ENCODE assay signal across 11 mouse cellular contexts in genomic region chr13:97453090-97453430, GRCm38 (mm10).
A peak's percentile ranks its signal among the peaks of the same experiment; 100 is the strongest.
DNase-seq lines count a peak whose midpoint lies in the region; ATAC-seq lines count a peak whose summit lies in the region.
"Had no signal": no experiment of that assay in that cellular context is flagged by ENCODE, and none has a peak within 500 bp of the region (broad histone marks: within the 10 kb centered on the region; RNA-seq: fewer than 3 reads in every experiment).

No protein-coding gene starts in this region.

- peaks cover 51% of the 10 kb centered on the region for H3K4me1 ChIP-seq in forebrain, embryonic 10.5 days
- peaks cover 19% of the 10 kb centered on the region; the same call in 1 of the 2 replicates for H3K4me1 ChIP-seq in forebrain, embryonic 13.5 days
- peaks cover 4% of the 10 kb centered on the region for H3K4me1 ChIP-seq in midbrain, embryonic 11.5 days (ENCODE audit: control insufficient read depth, insufficient read depth, low read length)
- peaks cover 12% of the 10 kb centered on the region for H3K4me1 ChIP-seq in midbrain, embryonic 13.5 days (replicated peaks)

- no peak overlapping the region for H3K4me3 ChIP-seq in forebrain, embryonic 10.5 days
- no peak overlapping the region for H3K4me3 ChIP-seq in forebrain, embryonic 13.5 days
- no peak overlapping the region for H3K4me3 ChIP-seq in midbrain, embryonic 11.5 days (ENCODE audit: low read depth, low read length)
- no peak overlapping the region for H3K4me3 ChIP-seq in midbrain, embryonic 13.5 days (replicated peaks)
- H3K4me3 ChIP-seq: midbrain, embryonic 12.5 days had no signal

- no peak for DNase-seq in forebrain, embryonic 10.5 days (ENCODE audit: extremely low spot score, low spot score)
- DNase-seq in midbrain, embryonic 11.5 days (ENCODE audit: low spot score, missing footprints): no peak
- DNase-seq in liver: peak; percentile 82
- peak; percentile 65 to 69 for DNase-seq in spleen, postnatal 4 days (ENCODE audit: low spot score in 2 of 2)
- DNase-seq in thymus, postnatal 25 days: no peak
- DNase-seq in kidney, postnatal 36 days: no peak
- DNase-seq: adrenal gland, postnatal 10 days; cerebellum, postnatal 14 days had no signal

- no peak overlapping the region for H3K4me2 ChIP-seq in forebrain, embryonic 13.5 days
- H3K4me2 ChIP-seq in midbrain, embryonic 11.5 days: no peak overlapping the region
- no peak overlapping the region for H3K4me2 ChIP-seq in midbrain, embryonic 13.5 days (replicated peaks)
- H3K4me2 ChIP-seq: midbrain, embryonic 12.5 days had no signal

- no peaks in the 10 kb centered on the region for H3K36me3 ChIP-seq in forebrain, embryonic 10.5 days (replicated peaks)
- H3K36me3 ChIP-seq in forebrain, embryonic 13.5 days (ENCODE audit: poor library complexity, severe bottlenecking): no peaks in the 10 kb centered on the region
- H3K36me3 ChIP-seq in midbrain, embryonic 11.5 days (ENCODE audit: control insufficient read depth, insufficient read depth, low read length): no peaks in the 10 kb centered on the region
- H3K36me3 ChIP-seq in midbrain, embryonic 13.5 days: no peaks in the 10 kb centered on the region
- H3K36me3 ChIP-seq: midbrain, embryonic 12.5 days had no signal

- ATAC-seq in forebrain, embryonic 13.5 days: no peak
- peak; percentile 63 for ATAC-seq in midbrain, embryonic 11.5 days (ENCODE audit: low FRiP score)
- no peak for ATAC-seq in midbrain, embryonic 13.5 days

- H3K27me3 ChIP-seq in forebrain, embryonic 10.5 days (ENCODE audit: poor library complexity, severe bottlenecking): no peaks in the 10 kb centered on the region
- H3K27me3 ChIP-seq in forebrain, embryonic 13.5 days: no peaks in the 10 kb centered on the region
- H3K27me3 ChIP-seq in midbrain, embryonic 11.5 days (ENCODE audit: control insufficient read depth, insufficient read depth, low read length): no peaks in the 10 kb centered on the region
- no peaks in the 10 kb centered on the region for H3K27me3 ChIP-seq in midbrain, embryonic 13.5 days

- 23% methylated on average over 5 of the region's 5 CpGs for WGBS in forebrain, embryonic 10.5 days
- WGBS in forebrain, embryonic 13.5 days: 27% methylated on average over 5 of the region's 5 CpGs
- WGBS in midbrain, embryonic 11.5 days: 27% methylated on average over 5 of the region's 5 CpGs
- whole genome bisulfite sequencing in midbrain, embryonic 13.5 days: 32% methylated on average over 5 of the region's 5 CpGs

- H3K9ac ChIP-seq in forebrain, embryonic 13.5 days: no peak overlapping the region
- no peak overlapping the region for H3K9ac ChIP-seq in midbrain, embryonic 11.5 days (ENCODE audit: low read length)
- H3K9ac ChIP-seq in midbrain, embryonic 13.5 days (replicated peaks): no peak overlapping the region
- H3K9ac ChIP-seq: midbrain, embryonic 12.5 days had no signal

- peak overlapping the region; percentile 72 for H3K27ac ChIP-seq in forebrain, embryonic 10.5 days
- H3K27ac ChIP-seq in forebrain, embryonic 13.5 days: no peak overlapping the region
- peak overlapping the region; percentile 25; the same call in 1 of the 2 replicates for H3K27ac ChIP-seq in midbrain, embryonic 11.5 days (ENCODE audit: low read depth, low read length)
- H3K27ac ChIP-seq in midbrain, embryonic 13.5 days: no peak overlapping the region
- H3K27ac ChIP-seq: midbrain, embryonic 12.5 days had no signal

- no peaks in the 10 kb centered on the region for H3K9me3 ChIP-seq in forebrain, embryonic 10.5 days
- no peaks in the 10 kb centered on the region for H3K9me3 ChIP-seq in forebrain, embryonic 13.5 days (replicated peaks)
- H3K9me3 ChIP-seq in midbrain, embryonic 11.5 days (ENCODE audit: control insufficient read depth, low read length): no peaks in the 10 kb centered on the region
- no peaks in the 10 kb centered on the region for H3K9me3 ChIP-seq in midbrain, embryonic 13.5 days
- H3K9me3 ChIP-seq: midbrain, embryonic 12.5 days had no signal

Comparison
In these comparisons a context has a peak if more than half of its experiments do, and no peak if none do; other contexts are left out.
1. H3K27ac ChIP-seq: peak in forebrain, embryonic 10.5 days (single experiment) and midbrain, embryonic 11.5 days (single experiment); none in forebrain, embryonic 13.5 days (single experiment) and midbrain, embryonic 13.5 days (single experiment).
2. DNase-seq: peak in liver (single experiment) and spleen, postnatal 4 days (2 of 2); none in forebrain, embryonic 10.5 days (single experiment), midbrain, embryonic 11.5 days (single experiment), thymus, postnatal 25 days (single experiment) and kidney, postnatal 36 days (0 of 2).